Mouse (Mus musculus): ENCODE data around the gene Mfap3.

Mfap3 gene

DNA sequence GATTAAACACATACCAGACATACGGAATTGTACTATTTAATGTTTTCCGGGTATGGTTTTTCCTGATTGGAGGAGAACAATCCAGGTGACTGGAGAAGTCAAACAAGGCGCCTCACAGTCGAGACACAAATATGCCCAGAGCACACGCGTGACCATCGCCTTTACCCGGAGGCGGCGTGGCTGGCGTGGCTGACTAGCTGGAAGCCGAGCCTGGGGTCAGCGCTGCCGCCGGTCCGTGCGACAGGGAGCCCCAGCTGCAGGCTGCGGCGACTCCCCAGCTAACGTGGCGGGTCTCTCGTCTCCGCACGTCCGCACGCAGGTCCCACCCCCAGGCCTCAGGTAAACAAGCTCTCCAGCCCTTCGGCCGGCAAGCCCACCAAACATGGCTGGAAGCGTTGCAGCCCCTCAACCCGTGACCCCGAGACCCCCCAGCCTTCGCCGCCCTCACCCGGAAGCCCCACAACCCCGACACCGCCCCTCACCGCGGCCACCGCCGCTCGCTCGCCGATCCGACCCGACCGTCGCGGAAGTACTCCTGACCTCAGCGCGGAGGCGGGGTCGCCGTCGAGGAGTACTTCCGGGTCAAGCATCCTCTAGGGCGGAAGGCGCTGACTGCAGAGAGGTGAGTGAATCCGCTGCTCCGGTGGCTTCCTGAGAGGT lies at the start of gene Mfap3, which contains the start of gene Fam114a2:
Gene Mfap3, plus strand, starts transcription at position 574 of the 660 bp plus-strand sequence.
Gene Fam114a2, minus strand, starts transcription at position 527 of the 660 bp plus-strand sequence.
- in situ Hi-C loops (cut with MboI; ENCODE audit: unreplicated experiment in 2 of 2): no loop called here

DNA sequence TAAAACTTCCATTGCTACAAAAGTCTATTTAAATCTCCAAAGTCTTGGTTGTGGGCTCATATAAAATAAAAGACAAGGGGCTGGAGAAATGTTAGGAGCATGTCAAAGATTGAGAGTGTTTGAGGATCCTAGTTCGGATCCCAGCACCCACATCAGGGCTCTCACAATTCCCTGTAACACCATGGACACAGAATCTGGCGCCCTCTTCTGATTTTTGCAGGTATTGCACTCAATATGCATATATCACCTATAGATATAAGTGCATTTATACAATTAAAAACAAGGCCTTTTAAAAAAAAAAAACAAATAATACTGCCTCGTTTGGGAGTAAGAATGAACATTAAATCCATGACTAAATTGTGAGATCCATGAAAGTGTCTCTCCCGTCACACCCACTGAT lies 49.8 kb upstream of the Mfap3 start:
- in situ Hi-C loops (cut with MboI; ENCODE audit: unreplicated experiment in 2 of 2): loop anchor here (5.0 to 25.0 kb wide), 4 partner anchors 1336 to 1956 kb away; no protein-coding TSS in a partner anchor

DNA sequence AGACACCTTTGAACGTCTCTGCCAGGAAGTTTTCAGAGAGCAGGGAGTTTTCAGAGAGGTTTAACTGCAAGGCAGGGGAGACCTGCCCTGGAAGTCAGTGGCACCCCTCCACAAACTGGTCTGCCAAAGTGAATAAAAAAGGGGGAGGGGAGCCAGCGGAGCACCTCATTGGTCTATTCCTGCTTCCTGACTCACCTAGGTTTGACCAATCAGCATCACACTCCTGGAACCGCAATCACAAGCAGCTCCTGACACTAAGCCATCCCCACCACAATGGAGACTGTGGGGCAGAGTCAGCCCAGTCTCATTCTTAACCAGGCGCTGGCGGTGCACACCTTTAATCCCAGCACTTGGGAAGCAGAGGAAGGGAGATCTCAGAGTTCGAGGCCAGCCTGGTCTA lies 48.4 kb upstream of the Mfap3 start:
- in situ Hi-C loops (cut with MboI; ENCODE audit: unreplicated experiment in 2 of 2): loop anchor here (10.0 to 25.0 kb wide), 2 partner anchors 465 to 1958 kb away; no protein-coding TSS in a partner anchor

DNA sequence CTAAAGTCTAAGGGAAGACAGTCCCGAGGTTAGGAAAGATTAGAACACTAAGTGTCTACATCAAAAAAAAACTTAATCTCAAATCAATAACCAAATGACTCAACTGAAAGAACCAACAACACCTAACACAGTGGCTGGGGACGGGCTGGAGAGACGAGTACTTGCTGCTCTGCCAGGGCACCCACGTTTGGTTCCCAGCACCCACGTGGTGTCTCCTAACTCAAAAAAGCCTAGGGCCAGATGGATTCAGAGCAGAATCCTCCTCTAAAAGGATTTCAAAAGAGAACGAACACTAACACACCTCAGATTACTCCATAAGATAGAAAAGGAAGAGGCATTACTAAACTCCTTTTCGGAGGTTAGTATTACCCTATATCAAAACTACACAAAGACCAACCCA lies 47.5 kb upstream of the Mfap3 start:
- in situ Hi-C loops (cut with MboI; ENCODE audit: unreplicated experiment in 2 of 2): loop anchor here (10.0 to 25.0 kb wide), 2 partner anchors 464 to 1959 kb away; no protein-coding TSS in a partner anchor

DNA sequence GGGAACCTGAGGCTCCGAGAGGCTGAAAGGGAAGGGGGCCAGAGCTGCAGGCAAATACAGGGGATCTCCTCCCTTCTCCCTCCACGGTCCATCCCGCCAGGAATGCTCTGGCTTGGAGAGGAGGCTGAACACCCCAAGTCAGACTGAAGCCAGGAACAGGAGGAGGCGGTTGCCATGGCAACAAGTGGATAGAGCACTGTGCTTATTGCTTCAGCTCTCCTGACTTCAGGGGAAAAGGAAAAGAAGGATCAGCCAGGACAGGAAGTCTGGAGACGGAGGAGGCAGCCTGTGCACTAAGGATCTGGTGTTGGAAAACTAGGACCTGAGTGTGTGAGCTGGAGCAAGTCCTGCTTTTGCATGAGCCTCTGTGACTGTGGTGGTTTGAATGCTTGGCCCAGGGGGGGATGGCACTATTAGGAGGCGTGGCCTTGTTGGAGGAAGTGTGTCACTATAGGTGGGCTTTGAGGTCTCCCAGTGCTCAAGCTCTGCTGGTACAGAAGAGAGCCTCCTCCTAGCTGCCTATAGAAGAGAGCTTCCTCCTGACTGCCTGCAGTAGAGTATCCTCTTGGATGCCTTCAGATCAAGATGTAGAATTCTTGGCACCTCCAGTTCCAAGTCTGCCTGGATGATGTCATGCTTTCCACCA lies 44.0 kb upstream of the Mfap3 start:
- in situ Hi-C loops (cut with MboI; ENCODE audit: unreplicated experiment in 2 of 2): loop anchor here (10.0 to 25.0 kb wide), 2 partner anchors 460 to 1962 kb away; no protein-coding TSS in a partner anchor

DNA sequence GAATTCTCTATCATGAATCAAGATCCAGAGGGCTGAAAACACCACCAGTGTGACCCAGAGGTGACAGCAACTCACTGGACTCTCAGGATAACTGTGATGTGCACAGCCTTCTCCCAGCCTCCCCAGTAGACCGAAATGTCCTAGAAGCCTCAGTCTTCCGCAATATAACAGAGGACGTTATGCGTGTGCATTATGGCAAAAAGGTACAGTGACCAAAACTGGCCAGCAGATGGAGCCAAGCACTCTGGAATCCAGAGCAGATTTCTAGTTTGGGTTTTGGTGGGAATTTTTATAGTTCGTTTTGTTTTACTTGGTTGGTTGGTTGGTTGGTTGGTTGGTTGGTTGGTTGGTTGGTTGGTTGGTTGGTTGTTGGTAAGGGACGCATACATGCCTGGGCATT lies 43.3 kb upstream of the Mfap3 start:
- in situ Hi-C loops (cut with MboI; ENCODE audit: unreplicated experiment in 2 of 2): loop anchor here (5.0 to 10.0 kb wide), 2 partner anchors 307 to 460 kb away; no protein-coding TSS in a partner anchor

DNA sequence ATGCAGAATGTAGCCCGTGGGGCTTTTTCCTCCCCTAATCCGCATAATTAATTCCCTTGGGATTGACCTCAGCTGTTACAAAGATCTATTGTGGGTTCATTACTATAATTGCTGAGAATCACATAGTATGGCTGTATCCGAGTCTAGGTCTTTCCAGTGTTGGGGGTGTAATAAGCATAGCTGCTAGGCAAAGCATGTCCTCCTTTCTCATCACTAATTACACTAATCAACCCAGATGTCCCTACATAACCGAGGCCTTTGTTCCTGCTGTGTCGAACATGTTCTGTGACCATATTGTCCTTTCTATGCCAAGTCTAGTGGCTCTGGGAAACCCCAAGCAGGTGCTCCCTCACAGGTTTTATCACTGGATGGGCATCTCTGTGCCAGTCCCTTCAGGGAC lies 40.4 kb upstream of the Mfap3 start:
- in situ Hi-C loops (cut with MboI; ENCODE audit: unreplicated experiment in 2 of 2): loop anchor here (5.0 to 10.0 kb wide), 2 partner anchors 304 to 457 kb away; no protein-coding TSS in a partner anchor

DNA sequence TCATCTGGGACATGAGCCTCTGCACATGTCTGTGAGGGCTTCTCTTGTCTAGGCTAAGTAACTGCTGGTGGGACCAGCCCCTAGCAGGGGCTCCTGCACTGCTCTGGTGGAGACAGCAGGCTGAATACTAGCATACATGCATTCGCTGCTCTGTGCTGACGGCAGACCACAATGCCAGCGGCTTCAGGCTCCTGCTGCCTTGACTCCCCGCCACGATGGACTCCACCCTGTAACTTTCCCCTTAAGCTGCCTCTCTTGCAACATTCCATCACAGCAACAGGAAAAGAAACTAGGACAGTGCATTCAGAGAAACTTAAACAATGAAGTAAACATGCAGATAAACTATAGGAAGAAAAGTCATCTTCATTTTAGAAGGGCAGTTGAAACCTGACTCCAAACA lies 30.0 kb upstream of the Mfap3 start:
- in situ Hi-C loops (cut with MboI; ENCODE audit: unreplicated experiment in 2 of 2): no loop called here

DNA sequence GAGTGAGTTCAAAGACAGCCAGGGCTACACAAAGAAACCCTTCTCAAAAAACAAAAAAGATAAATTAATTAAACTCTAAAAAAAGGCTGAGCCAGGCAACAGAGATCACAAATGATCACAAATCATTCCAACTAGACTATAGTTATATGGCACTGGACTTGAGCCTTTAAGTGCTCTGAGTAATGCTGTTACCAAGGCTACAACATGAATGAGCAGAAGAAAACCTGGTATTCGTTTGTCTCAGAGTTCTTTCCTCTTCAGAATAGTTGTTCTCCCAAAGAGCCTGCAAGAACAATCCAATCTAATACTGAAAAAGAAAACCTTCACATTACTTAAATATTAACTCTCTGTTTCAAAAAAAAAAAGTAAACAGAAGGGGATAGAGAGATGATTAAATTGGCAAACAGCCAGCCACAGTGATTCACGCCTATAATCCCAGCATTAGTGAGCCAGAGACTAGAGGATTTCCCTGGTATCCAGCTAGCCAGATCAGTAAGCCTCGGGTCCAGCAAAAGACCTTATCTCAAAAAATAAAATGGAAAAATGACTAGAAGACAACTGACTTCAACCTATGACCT lies 21.9 kb upstream of the Mfap3 start:
- in situ Hi-C loops (cut with MboI; ENCODE audit: unreplicated experiment in 2 of 2): no loop called here

DNA sequence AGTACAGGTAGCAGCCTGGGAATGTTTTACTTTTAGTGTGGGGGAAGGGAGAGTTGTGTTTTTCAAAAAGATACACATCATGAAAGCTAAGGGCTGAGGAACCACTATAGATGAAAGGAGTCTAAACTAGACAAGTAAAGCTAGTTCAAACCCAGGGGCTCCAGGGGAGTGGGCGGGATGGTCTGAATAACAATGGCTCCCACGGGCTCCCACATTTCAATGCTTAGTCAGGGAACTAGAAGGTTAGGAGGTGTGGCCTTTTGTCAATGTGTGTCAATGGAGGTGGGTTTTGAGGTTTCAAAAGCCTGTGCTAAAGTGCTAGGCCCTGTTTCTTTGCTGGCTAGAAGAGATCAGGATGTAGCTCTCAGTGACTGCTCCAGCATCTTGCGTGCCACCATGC lies 20.8 kb upstream of the Mfap3 start:
- in situ Hi-C loops (cut with MboI; ENCODE audit: unreplicated experiment in 2 of 2): no loop called here

DNA sequence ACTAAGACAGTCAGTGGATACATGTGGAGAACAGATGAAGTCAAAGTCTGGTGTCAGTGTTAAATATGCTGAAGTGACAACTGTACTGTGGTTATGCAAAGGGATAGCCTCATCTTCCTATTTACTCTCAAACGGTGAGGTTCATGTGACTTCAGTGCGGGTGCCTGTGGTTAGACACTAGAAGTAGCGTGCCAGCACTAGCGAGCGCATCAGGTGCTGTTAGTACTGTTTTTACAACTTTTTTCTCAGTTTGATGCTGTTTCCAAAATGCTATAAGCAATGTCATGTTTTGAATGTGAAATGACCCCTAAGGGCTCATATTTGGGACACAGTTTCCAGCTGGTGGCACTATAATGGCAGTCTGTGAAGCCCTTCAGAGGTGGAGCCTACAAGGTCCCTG lies 20.2 kb upstream of the Mfap3 start:
- in situ Hi-C loops (cut with MboI; ENCODE audit: unreplicated experiment in 2 of 2): no loop called here

DNA sequence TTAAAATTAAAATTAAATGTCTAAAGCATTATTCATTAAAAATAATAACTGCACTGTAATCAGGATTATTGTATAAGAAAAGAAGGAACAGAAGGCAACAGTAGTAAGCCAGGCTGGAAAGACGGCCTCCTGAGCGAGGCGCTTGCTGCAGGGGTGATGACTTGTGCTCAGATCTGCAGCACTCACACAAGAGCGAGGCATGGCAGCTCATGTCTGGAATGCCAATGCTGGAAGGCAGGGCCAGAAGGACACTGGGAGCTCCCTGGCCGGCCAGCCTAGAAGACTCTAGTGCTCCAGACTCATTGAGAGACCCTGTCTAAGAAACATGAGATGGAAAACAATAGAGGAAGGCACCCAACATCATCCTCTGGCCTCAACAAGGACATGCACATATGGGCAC lies 15.3 kb upstream of the Mfap3 start:
- in situ Hi-C loops (cut with MboI; ENCODE audit: unreplicated experiment in 2 of 2): no loop called here

DNA sequence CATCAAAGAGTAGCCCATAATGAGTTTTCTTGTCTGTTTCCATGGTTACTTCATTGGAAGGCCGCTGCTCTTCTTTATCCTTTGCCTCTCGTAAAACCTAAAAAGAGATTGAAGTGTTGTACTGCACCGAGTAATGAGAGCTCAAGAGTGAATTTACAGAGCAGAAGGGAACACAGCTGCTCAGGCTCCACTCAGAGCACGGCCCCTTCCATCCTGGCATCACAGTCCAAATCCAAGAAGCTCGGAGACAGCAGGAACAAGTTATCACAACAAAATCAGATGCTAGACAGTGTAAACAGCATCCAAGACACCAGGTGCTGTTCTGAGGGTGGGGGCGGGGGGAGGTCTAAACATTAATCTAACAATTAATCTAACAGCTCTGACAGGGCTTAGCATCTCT lies 11.6 kb upstream of the Mfap3 start:
- in situ Hi-C loops (cut with MboI; ENCODE audit: unreplicated experiment in 2 of 2): no loop called here

DNA sequence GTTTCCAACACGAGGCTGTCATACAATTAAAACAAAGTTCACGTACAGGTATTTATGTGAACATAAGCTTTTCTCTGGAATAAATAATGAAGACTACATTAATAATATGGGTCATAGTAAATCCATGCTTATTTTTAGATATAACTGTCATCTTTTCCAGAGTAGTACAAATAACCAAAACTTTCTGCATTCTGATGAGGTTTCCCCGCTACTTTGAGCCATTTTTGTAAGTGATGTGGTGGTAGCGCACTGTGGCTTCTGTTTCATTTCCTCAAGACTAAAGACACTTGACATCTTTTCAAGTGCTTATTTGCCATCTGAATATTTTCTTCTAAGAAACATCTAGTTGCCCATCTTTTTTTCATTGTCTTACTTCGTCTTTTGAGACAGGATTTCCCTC lies 3.2 kb upstream of the Mfap3 start:
- in situ Hi-C loops (cut with MboI; ENCODE audit: unreplicated experiment in 2 of 2): no loop called here

DNA sequence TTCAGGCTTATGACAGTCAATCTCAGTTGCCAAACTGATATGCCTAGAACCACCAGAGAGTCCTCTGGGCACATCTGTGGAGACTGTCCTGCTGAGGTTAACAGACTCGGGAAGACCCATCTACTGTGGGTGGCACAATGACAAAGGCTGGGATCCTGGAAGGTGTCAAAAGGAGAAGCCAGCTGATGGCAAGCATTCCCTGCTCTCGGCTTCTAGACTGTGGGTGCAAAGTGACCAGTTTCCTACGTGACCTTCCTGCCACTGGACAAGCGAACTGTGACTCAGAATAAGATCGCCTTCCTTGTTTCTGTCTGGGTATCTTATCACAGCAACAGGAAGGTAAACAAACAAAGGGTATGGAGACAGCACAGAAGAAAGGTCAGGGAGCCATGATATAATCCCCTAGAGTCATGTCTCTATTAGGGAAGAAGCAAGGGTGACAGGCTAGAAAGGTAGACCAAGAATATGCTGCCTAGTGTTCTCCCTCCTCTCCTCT lies 1.5 kb upstream of the Mfap3 start:
- in situ Hi-C loops (cut with MboI; ENCODE audit: unreplicated experiment in 2 of 2): no loop called here

DNA sequence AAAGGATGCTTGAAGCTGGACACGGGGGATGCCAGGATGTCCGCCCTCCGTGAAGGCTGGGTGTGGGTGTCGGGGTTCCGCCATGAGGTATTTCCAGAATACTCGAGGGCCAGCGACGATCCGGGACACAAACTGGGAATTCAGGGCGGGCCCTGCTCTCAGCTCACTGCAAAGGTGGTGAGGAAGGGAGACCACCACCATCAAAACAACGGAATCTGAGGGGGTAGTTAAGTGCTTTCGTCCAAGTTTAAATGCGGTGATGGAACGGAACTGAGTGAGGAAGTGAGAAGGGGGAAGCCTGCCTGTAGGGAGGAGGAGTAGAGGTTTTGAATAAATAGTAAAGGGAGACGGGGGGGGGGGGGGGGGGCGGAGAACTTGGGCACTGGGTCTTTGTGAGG lies 286 bp downstream of the Mfap3 start:
- in situ Hi-C loops (cut with MboI; ENCODE audit: unreplicated experiment in 2 of 2): no loop called here

DNA sequence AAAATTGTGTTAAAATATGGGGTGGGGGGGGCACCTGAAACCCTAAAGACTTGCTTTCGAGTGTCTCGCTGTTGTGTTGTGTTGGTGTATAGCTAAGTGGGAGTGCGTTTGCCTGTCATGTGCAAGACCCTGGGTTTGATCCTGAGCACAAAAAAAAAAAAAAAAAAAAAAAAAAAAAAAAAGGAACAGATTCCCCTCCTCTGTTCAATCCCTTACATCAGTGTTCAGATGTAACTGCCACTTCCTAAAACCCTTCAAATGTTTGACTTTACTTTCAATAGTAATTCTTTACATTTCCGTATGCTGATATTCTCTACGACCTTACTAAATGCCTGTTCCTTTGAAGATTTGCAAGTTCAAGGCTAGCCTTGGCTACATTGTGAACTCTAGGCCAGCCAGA lies 840 bp downstream of the Mfap3 start:
- in situ Hi-C loops (cut with MboI; ENCODE audit: unreplicated experiment in 2 of 2): no loop called here

DNA sequence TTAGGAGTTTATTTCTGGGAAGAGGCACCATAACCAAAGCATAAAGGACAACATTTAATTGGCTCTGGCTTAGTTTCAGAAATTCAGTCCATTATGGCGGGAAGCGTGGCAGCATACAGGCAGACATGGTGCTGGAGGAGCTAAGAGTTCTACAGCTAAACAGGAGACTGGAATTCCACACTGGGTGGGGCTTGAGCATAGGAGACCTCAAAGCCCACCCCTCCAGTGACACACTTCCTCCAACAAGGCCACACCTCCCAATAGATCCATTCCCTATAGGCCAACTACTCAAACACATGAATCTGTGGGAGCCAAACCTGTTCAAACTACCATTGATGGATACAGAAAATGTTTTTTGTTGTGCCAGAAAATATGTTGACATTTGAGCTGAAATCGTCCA lies 2.7 kb downstream of the Mfap3 start:
- in situ Hi-C loops (cut with MboI; ENCODE audit: unreplicated experiment in 2 of 2): no loop called here

DNA sequence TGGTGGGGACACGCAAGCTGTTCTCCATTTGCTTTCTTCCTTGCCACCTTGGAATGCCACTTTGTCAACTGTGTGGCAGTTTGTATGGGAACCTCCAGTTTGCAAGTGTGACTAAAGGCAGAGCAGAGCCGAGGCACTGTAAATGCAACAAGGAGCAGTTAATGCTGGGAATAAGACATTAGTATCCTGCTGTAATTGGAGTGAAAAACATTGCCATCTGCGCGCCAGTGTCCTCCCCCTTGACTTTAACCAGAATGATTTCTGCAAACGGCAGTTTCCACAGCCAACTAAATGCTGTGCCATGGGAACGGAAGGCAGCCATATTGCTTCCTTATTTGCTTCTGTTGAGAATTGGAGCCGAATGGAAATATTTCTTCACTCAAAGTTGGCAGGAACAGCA lies 3.6 kb downstream of the Mfap3 start:
- in situ Hi-C loops (cut with MboI; ENCODE audit: unreplicated experiment in 2 of 2): no loop called here

DNA sequence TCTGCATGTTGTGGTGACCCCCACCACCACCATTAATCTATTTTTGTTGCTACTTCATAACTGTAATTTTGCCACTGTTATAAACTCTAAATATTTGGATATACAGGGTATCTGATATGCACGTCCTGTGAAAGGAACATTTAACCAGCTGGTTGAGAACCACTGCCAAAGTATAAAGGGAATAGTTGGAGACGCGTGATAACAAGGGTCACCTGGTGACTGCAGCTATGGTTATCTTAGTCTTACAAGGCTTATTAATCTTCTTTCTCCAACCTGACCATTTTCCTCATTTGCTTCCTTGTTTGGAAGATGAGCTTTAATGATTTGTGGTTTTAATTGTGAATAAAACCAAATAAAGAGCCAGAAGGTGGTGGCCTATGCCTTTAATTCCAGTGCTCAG lies 5.0 kb downstream of the Mfap3 start:
- in situ Hi-C loops (cut with MboI; ENCODE audit: unreplicated experiment in 2 of 2): no loop called here

DNA sequence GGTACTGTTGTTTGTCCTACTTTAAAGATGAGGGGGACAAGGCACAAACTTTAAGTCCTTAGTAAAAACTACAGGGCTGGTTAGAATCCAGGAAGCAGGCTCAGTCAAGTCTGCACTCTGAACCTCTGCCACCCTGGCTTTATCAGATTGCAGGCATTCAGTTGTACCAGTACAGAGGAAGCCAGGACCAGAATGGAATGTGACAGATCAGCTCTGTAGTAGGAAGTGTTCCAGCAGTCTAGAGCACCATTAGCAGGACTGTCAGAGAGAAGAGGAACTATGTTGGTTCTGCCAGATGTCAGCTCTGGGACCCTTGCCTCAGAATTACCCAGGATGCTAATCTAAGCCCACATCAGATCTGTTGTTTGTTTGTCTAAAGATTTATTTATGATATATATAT lies 6.1 kb downstream of the Mfap3 start:
- in situ Hi-C loops (cut with MboI; ENCODE audit: unreplicated experiment in 2 of 2): no loop called here
